Mouse (Mus musculus): Measurements from ENCODE around the gene Gm5788. TPM values are rescaled to one million over a fixed set of nuclear protein-coding genes. Genes with fewer than 3 reads are reported as not detected.
"Not testable (repeated sequence)": the region's sequence is repeated elsewhere in the genome, so short reads cannot be mapped to it uniquely, and the experiment has no call there.

The Gm5788 gene
- polyA plus RNA-seq, 1 experiment from 2014 or later: not detected

DNA sequence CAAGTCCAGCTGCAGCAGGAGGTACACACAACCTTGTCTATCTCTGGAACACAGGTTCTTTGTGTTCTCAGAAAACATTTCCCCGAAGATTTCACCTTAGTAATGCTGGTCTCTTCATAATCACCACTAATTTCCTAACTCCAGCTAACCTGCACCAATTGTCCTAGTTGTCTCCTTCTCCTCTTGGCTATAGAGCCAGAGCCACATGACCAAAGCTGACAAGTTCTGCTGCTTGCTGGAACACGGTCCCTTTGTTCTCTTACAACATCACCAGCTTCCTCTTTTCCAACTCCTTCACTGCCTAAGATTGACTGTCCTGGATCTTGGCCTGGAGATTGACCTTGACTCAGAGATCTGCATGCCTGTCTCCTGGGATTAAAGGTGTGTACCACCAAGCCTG is 5.8 kb upstream of the Gm5788 start:
- not testable (repeated sequence) for H3K4me2 ChIP-seq (replicated peaks; ENCODE audit: low read depth, low read length); DNase-seq (ENCODE audit: low spot score); H3K9me3 ChIP-seq (ENCODE audit: control insufficient read depth, low read length); H3K4me3 ChIP-seq (ENCODE audit: low read depth, low read length); H3K4me1 ChIP-seq (replicated peaks; ENCODE audit: control insufficient read depth, insufficient read depth, low read length); ATAC-seq (ENCODE audit: low FRiP score); H3K36me3 ChIP-seq (ENCODE audit: control insufficient read depth, insufficient read depth, low read length); H3K9ac ChIP-seq (ENCODE audit: low read depth, low read length); H3K27me3 ChIP-seq (ENCODE audit: control insufficient read depth, insufficient read depth, low read length); H3K27ac ChIP-seq (ENCODE audit: low read depth, low read length)
- 77% methylated on average over 2 of the region's 2 CpGs for WGBS

DNA sequence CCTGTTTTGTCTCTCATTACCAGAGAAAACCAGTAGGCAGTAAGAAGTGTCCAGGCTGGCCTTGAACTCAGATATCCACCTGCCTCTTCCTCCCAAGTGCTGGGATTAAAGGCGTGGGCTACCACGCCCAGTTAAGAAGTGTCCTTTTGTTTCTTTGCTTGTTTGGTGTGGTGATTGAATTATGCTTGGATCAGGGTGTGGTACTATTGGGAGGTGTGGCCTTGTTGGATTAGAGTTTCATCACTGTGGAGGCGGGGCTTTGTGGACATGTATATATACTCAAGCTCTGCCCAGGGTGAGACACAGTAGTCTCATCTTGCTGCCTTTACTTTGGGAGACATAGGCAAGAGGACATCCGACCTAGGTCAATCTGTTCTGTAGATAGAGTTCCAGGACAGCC is 19.5 kb downstream of the Gm5788 start, which contains the start of gene Gm8300:
Gm8300 (plus strand) TSS at position 301 of the 400 bp plus-strand sequence.
- WGBS: 88% methylated on average over 4 of the region's 4 CpGs
- H3K36me3 ChIP-seq (ENCODE audit: control insufficient read depth, insufficient read depth, low read length); H3K4me1 ChIP-seq (replicated peaks; ENCODE audit: control insufficient read depth, insufficient read depth, low read length); H3K4me2 ChIP-seq (replicated peaks; ENCODE audit: low read depth, low read length); H3K9me3 ChIP-seq (ENCODE audit: control insufficient read depth, low read length); ATAC-seq (ENCODE audit: low FRiP score); DNase-seq (ENCODE audit: low spot score); H3K27ac ChIP-seq (ENCODE audit: low read depth, low read length); H3K27me3 ChIP-seq (ENCODE audit: control insufficient read depth, insufficient read depth, low read length); H3K4me3 ChIP-seq (ENCODE audit: low read depth, low read length); H3K9ac ChIP-seq (ENCODE audit: low read depth, low read length): not testable (repeated sequence)

DNA sequence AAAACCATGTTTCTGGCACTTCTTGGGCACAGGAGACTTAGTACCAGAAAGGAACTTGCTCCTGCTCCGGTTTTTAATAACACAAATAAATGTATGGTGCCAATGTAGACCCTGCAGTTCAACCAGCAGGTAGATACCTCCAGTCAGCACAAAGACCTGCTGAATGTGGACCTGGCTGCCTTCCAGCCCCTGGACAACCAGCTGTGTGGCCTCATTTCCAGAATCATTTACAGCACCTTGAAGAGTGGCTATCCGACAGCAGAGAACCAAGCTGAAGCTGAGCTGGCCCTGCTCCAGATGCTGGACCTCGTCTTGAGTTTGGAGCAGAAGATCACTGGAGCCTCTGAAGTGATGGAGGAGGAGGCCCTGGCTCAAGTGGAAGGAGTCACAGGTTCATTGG is 25.1 kb downstream of the Gm5788 start:
- not testable (repeated sequence) for H3K9ac ChIP-seq (ENCODE audit: low read depth, low read length); H3K9me3 ChIP-seq (ENCODE audit: control insufficient read depth, low read length); H3K27ac ChIP-seq (ENCODE audit: low read depth, low read length); H3K4me3 ChIP-seq (ENCODE audit: low read depth, low read length); H3K4me1 ChIP-seq (replicated peaks; ENCODE audit: control insufficient read depth, insufficient read depth, low read length); H3K36me3 ChIP-seq (ENCODE audit: control insufficient read depth, insufficient read depth, low read length); ATAC-seq (ENCODE audit: low FRiP score); H3K27me3 ChIP-seq (ENCODE audit: control insufficient read depth, insufficient read depth, low read length); H3K4me2 ChIP-seq (replicated peaks; ENCODE audit: low read depth, low read length); DNase-seq (ENCODE audit: low spot score)
- WGBS: 78% methylated on average over 3 of the region's 3 CpGs

DNA sequence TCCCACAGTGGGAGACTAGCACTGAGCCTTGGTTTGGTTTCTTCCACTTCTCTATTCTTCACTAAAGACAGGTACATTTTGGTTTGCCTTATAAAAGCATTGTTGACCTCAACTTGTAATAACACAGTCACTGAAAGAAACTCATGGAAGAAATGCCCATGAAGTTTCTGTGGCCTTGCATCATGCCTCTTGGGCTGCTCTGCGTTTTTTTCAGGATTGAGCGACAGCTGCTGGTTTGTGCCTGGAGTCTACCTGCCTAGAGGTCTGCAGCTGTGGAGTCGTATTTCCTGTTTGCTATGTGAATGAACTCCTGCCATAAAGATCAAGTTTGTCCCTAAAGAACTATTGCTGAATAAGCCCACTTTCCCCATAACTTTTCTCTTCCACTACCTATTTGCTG is 49.4 kb downstream of the Gm5788 start:
- Histone ChIP-seq H3K27me3 (ENCODE audit: control insufficient read depth, insufficient read depth, low read length) (no peaks in the 10 kb centered on the region), H3K4me2 (replicated peaks; ENCODE audit: low read depth, low read length) (no peak overlapping the region), H3K36me3 (ENCODE audit: control insufficient read depth, insufficient read depth, low read length) (no peaks in the 10 kb centered on the region), H3K9ac (ENCODE audit: low read depth, low read length) (no peak overlapping the region), H3K27ac (ENCODE audit: low read depth, low read length) (no peak overlapping the region), H3K4me1 (replicated peaks; ENCODE audit: control insufficient read depth, insufficient read depth, low read length) (no peaks in the 10 kb centered on the region), H3K9me3 (ENCODE audit: control insufficient read depth, low read length) (no peaks in the 10 kb centered on the region), H3K4me3 (ENCODE audit: low read depth, low read length) (no peak overlapping the region)
- ATAC-seq (ENCODE audit: low FRiP score) (no peak), DNase-seq (ENCODE audit: low spot score) (no peak)
- 91% methylated on average over 3 of the region's 3 CpGs for WGBS

Other genes with a start within 250 kb of the Gm5788 start
- gene Vipas39, start 228.5 kb upstream of the Gm5788 start, polyA plus RNA-seq (2014; fragmentation: Nextera tagmentation; extraction: Ambion mirVana): 62.3 and 65.6 TPM in 2 replicates
- gene Ahsa1, start 228.2 kb upstream of the Gm5788 start, polyA plus RNA-seq (2014; fragmentation: Nextera tagmentation; extraction: Ambion mirVana): 210 and 222 TPM in 2 replicates
- gene Ism2, start 195.0 kb upstream of the Gm5788 start, polyA plus RNA-seq (2014; fragmentation: Nextera tagmentation; extraction: Ambion mirVana): 0.63 and 0.99 TPM in 2 replicates
- gene Sptlc2, start 106.4 kb upstream of the Gm5788 start, polyA plus RNA-seq (2014; fragmentation: Nextera tagmentation; extraction: Ambion mirVana): 62.4 and 63.7 TPM in 2 replicates
- 277 and 302 TPM in 2 replicates for gene Slirp, start 50.8 kb upstream of the Gm5788 start, polyA plus RNA-seq (2014; fragmentation: Nextera tagmentation; extraction: Ambion mirVana)
- 43.5 and 56.0 TPM in 2 replicates for gene Alkbh1, start 50.7 kb upstream of the Gm5788 start, polyA plus RNA-seq (2014; fragmentation: Nextera tagmentation; extraction: Ambion mirVana)
- gene Snw1, start 22.4 kb upstream of the Gm5788 start, polyA plus RNA-seq (2014; fragmentation: Nextera tagmentation; extraction: Ambion mirVana): 156 and 160 TPM in 2 replicates
- gene Gm8300, start 19.6 kb downstream of the Gm5788 start, polyA plus RNA-seq (2014; fragmentation: Nextera tagmentation; extraction: Ambion mirVana): not detected in 2 replicates
- gene Oog1, start 108.0 kb downstream of the Gm5788 start, polyA plus RNA-seq (2014; fragmentation: Nextera tagmentation; extraction: Ambion mirVana): not detected in 2 replicates
- gene Gm4027, start 124.1 kb downstream of the Gm5788 start, polyA plus RNA-seq (2014; fragmentation: Nextera tagmentation; extraction: Ambion mirVana): not detected in 2 replicates
- not detected in 2 replicates for gene Gm16381, start 149.9 kb downstream of the Gm5788 start, polyA plus RNA-seq (2014; fragmentation: Nextera tagmentation; extraction: Ambion mirVana)

Measured in hindbrain, embryonic 11.5 days (tissue).